Mouse (Mus musculus) spleen, adult 2 months (tissue): ENCODE results near the gene Cep57. TPM values are rescaled to one million over a fixed set of nuclear protein-coding genes. Genes with fewer than 3 reads are reported as not detected.

Source experiments
- DNase-seq, 2 experiments: peaks; one replicate each; pipeline versions ENCODE4 v3.0.0 to v3.0.0-alpha.2; 2012 to 2021; ENCODE audit warnings: low spot score in 2 of 2, low read depth in 1 of 2
- H3K27ac ChIP-seq: fragments of 200-500 bp; 2 replicates; pipeline ENCODE4 v1.5.1; 2012; ENCODE audit warnings: low read length, inconsistent platforms; ENCODE audit not compliant: insufficient read depth
- H3K27me3 ChIP-seq: fragments of 200-500 bp; 2 replicates; pipeline ENCODE4 v1.6.1; 2012; ENCODE audit warnings: mild to moderate bottlenecking, moderate library complexity, low read length, inconsistent platforms; ENCODE audit not compliant: control insufficient read depth, insufficient read depth
- H3K36me3 ChIP-seq: fragments of 200-500 bp; 2 replicates; pipeline ENCODE4 v1.6.1; 2012; ENCODE audit warnings: mild to moderate bottlenecking, low read length, inconsistent platforms; ENCODE audit not compliant: control insufficient read depth, insufficient read depth
- H3K4me1 ChIP-seq: fragments of 200-500 bp; 2 replicates; pipeline ENCODE4 v1.6.1; 2011; ENCODE audit warnings: inconsistent platforms; ENCODE audit not compliant: control insufficient read depth, insufficient read depth, insufficient read length
- H3K4me3 ChIP-seq: fragments of 200-500 bp; 2 replicates; pipeline ENCODE4 v1.5.1; 2011; ENCODE audit warnings: mild to moderate bottlenecking, inconsistent platforms; ENCODE audit not compliant: insufficient read depth, insufficient read length; ENCODE audit errors: extremely low read depth
- CTCF ChIP-seq: fragments of 200-500 bp; IDR thresholded peaks from 2 replicates; pipeline ENCODE4 v1.5.1; 2011; ENCODE audit warnings: mild to moderate bottlenecking, inconsistent platforms; ENCODE audit not compliant: insufficient read depth, insufficient read length, insufficient replicate concordance; ENCODE audit errors: extremely low read depth
- POLR2A ChIP-seq: fragments of 200-500 bp; IDR thresholded peaks from 2 replicates; pipeline ENCODE4 v1.6.1; 2011; ENCODE audit warnings: low read depth, low read length, inconsistent platforms
- WGBS: fragments of 180-500 bp; shearing (Covaris S2); methylation state at CpG from one replicate; pipeline ENCODE4 v1.1.7; 2018; 5-methylcytosine and 5-hydroxymethylcytosine counted together
- polyA plus RNA-seq: library from polyadenylated mRNA; depleted of rRNA; stranded (reverse); fragments of >200 nt; gene quantifications from 2 replicates; pipeline ENCODE4 v1.2.3, GENCODE M21; 2012

Gene Cep57
- polyA plus RNA-seq, 1 experiment = 8.5 TPM

DNA sequence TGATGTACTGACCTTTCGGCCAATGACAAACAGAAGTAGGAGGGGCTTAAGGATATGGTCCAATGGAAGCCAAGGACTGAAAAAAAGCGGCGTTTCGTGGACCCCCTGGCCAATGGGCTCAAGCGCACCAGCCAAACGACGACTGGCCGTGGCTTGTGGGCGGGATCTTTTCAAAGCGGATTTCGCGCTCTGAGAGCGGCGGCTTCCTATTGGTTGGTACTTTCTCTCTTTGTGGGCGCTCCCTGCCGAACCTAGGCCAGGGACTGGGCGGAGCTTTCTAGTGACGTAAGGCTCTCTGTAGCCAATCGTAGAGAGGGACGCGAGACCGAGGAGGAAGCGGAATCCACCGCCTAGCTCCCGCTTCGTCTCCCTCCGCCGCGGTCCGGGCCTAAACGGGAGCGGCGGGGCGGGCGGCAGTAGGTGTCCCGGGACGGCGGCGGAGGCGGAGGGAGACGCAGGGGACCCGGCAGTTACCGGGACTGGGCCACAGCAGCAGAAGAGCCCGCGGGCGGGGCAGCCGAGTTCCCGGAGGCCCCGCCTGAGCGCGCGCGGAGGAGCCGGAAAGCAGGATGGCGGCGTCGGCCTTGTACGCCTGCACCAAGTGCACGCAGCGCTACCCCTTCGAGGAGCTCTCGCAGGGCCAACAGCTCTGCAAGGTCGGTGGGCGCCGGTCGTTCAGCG lies 639 bp upstream of the Cep57 start, which contains the start of gene Fam76b:
Fam76b (plus strand) TSS at position 311 of the 681 bp plus-strand sequence.
- H3K36me3 ChIP-seq = peaks cover 11% of the 10 kb centered on the region
- DNase-seq = peak; percentile 99 to 100
- peaks cover 4% of the 10 kb centered on the region; the same call in 1 of the 2 replicates for H3K4me1 ChIP-seq
- under 1% methylated on average over 67 of the region's 67 CpGs for WGBS
- no peak for TF ChIP-seq CTCF
- TF ChIP-seq POLR2A = peak; percentile 37
- peak within 1 kb of the TSS; percentile 97 for H3K27ac ChIP-seq
- H3K4me3 ChIP-seq = peak within 1 kb of the TSS; percentile 99
- no peaks in the 10 kb centered on the region for H3K27me3 ChIP-seq

DNA sequence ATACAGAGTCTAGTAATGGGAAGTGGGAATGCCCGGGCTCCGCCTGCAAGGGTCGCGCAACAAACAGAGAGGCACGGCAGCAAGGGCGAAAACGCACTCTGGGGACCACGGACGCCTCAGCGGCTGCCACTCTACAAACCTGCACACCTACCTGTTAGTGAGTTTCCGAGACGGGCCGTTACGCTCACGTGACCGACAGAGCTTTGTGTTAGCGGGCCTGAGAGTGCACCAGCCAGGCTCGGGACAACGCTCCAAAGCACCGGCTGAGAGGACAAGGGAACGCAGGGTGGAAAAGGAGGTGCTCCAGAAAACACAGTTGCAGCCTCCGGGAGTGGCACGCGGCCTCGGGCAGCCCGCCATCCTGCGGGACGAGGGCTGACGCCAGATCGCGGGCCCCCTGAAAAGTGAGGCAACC lies 509 bp downstream of the Cep57 start:
- Histone ChIP-seq H3K4me3 (peak overlapping the region; percentile 91), H3K27ac (peak overlapping the region; percentile 92), H3K4me1 (peaks cover 6% of the 10 kb centered on the region; the same call in 1 of the 2 replicates), H3K27me3 (no peaks in the 10 kb centered on the region), H3K36me3 (peaks cover 3% of the 10 kb centered on the region)
- DNase-seq = peak; percentile 52 to 74
- under 1% methylated on average over 31 of the region's 31 CpGs for WGBS
- TF ChIP-seq CTCF = no peak
- no peak for TF ChIP-seq POLR2A

DNA sequence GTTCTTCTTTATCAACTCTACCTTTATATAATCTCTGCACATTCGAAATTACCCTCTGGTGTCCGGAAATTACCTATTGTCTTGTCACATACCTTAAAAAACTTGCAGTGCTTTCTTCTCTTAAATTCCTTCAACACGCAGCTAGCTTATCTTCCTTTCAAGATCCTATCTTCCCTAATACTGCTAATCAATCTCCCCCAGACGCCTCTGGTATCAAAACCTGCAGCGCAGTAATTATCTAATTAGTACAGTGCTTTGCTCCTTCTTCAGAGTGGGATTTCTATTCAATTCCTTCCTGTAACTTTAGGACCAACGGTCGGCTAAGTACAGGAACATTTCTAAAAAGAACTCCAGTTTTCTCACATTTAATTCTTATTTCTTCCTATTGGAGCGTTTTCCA lies 1.0 kb downstream of the Cep57 start:
- Histone ChIP-seq H3K27ac (no peak overlapping the region; the same call in 1 of the 2 replicates), H3K4me3 (peak overlapping the region; percentile 91), H3K36me3 (peaks cover 2% of the 10 kb centered on the region; the same call in 1 of the 2 replicates), H3K4me1 (peaks cover 6% of the 10 kb centered on the region; the same call in 1 of the 2 replicates), H3K27me3 (no peaks in the 10 kb centered on the region)
- DNase-seq = no peak
- 8% methylated on average over 8 of the region's 8 CpGs for WGBS
- TF ChIP-seq POLR2A (no peak), CTCF (no peak)

DNA sequence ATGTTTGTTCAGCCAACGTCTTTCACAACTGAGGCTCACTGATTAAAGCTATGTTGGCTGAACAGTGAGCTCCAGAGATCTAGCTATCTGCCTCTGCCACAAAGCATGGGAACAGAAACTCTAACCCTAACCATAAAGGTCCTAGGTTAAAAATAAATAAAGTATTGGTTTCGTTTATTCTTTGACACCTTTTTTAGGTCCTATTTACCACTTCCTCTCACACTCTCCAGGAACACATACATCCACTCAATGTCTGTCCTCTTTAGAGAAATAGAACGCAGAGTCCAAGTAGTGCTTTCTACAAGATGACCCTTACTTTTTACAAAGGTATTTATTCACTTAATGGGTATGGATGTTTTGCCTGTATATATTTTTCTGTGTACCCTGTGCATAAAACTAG lies 6.1 kb downstream of the Cep57 start:
- no peak for DNase-seq
- Histone ChIP-seq H3K27me3 (no peaks in the 10 kb centered on the region), H3K27ac (no peak overlapping the region), H3K36me3 (peaks cover 25% of the 10 kb centered on the region), H3K4me1 (peaks cover 4% of the 10 kb centered on the region; the same call in 1 of the 2 replicates), H3K4me3 (no peak overlapping the region)
- TF ChIP-seq POLR2A = no peak
- TF ChIP-seq CTCF = no peak
- WGBS = 50% methylated on average over 3 of the region's 3 CpGs

DNA sequence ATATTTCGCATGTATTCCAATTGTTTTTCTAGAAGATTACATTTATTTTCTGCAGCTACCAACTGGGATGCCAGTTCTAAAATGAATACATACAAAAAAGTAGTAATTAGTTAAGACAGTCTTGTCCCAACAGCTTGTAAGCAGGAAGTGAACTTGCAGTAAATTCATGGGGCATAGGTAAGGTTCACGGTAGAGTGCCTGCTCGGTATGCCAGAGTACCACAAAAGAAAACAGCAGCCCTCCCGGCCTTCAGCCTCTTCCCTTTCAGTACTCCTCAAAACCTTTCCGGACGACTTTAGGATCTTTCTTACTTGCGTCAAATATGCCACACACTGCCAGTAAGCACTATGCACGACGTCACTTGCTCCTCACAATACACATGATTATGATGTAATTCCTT lies 8.5 kb downstream of the Cep57 start:
- no peak overlapping the region for H3K4me3 ChIP-seq
- WGBS = 95% methylated on average over 9 of the region's 9 CpGs
- no peaks in the 10 kb centered on the region for H3K27me3 ChIP-seq
- peaks cover 4% of the 10 kb centered on the region; the same call in 1 of the 2 replicates for H3K4me1 ChIP-seq
- DNase-seq = no peak
- H3K36me3 ChIP-seq = peaks cover 36% of the 10 kb centered on the region
- no peak overlapping the region for H3K27ac ChIP-seq
- TF ChIP-seq POLR2A = no peak
- TF ChIP-seq CTCF = no peak

DNA sequence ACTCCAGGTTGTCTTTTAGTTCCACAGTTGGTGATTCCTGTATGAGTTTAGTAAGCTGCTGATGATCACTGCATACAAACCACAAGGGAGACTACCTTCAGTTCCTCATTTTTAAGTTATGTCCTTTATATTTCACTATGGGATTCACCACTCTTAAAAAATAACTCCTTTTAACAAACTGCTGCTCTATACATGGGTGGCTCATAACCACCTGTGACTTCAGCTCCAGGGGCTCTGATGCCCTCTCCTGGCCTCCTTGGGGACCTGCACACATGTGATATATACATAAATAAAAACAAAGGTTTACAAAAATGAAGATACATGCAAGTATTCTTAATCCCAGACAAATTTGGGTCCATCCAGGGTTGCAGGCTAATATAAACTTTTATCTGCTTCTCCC lies 17.0 kb downstream of the Cep57 start:
- peaks cover 36% of the 10 kb centered on the region for H3K36me3 ChIP-seq
- DNase-seq = no peak
- H3K4me3 ChIP-seq = no peak overlapping the region
- no peaks in the 10 kb centered on the region for H3K4me1 ChIP-seq
- H3K27ac ChIP-seq = no peak overlapping the region
- H3K27me3 ChIP-seq = no peaks in the 10 kb centered on the region
- TF ChIP-seq CTCF (no peak), POLR2A (no peak)

DNA sequence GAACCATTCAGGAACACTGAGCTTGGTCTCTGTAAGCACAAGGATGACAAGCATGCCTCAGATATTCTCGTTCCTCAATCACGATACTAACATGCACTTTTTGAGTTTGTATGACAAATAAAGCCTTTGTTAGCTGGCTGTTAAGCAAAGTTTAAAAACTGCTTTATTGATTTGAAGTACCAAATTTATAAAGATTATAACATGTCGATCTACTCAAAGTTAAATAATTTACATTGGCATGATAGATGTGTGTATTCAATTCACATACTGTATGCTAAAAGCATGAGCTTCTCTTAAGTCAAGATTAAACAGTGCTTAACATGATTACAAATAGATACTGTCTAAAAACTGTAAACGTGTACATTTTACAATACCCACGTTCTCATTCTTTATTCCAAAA lies 19.2 kb downstream of the Cep57 start:
- TF ChIP-seq POLR2A = no peak
- no peak for TF ChIP-seq CTCF
- no peak for DNase-seq
- H3K27ac ChIP-seq = no peak overlapping the region
- no peaks in the 10 kb centered on the region for H3K27me3 ChIP-seq
- WGBS = 91% methylated on average over 5 of the region's 5 CpGs
- peaks cover 35% of the 10 kb centered on the region for H3K36me3 ChIP-seq
- no peaks in the 10 kb centered on the region for H3K4me1 ChIP-seq
- H3K4me3 ChIP-seq = no peak overlapping the region
